Mouse (Mus musculus) midbrain, embryonic 13.5 days (tissue): ENCODE measurements at regions not wholly inside any gene's neighbourhood (a gene's known extent, or its start where the extent isn't known, plus 50 kb on each side); places are given as distances from the start of the nearest gene placed in this dataset.
"Not testable (repeated sequence)": the region's sequence is repeated elsewhere in the genome, so short reads cannot be mapped to it uniquely, and the experiment has no call there.

Experiments used
- ATAC-seq: fragments of 200-750 bp; cut with Nextera tagmentation; 2 replicates; pipeline ENCODE4 v1.8.0; 2017; ENCODE audit warnings: mild to moderate bottlenecking, moderate TSS enrichment, moderate library complexity
- H3K27ac ChIP-seq: fragments of 300-500 bp; sonication (generic); 2 replicates; pipeline ENCODE4 v1.5.1; 2015; ENCODE audit warnings: inconsistent platforms, mild to moderate bottlenecking, moderate library complexity
- H3K27me3 ChIP-seq: fragments of 300-500 bp; sonication (generic); 2 replicates; pipeline ENCODE4 v1.6.1; 2015; ENCODE audit warnings: mild to moderate bottlenecking, inconsistent platforms
- H3K36me3 ChIP-seq: fragments of 300-500 bp; sonication (generic); 2 replicates; pipeline ENCODE4 v1.6.1; 2015; ENCODE audit warnings: mild to moderate bottlenecking, inconsistent platforms
- H3K4me1 ChIP-seq: fragments of 300-500 bp; sonication (generic); replicated peaks from 2 replicates; pipeline ENCODE4 v1.6.1; 2015; ENCODE audit warnings: inconsistent platforms
- H3K4me2 ChIP-seq: fragments of 300-500 bp; sonication (generic); replicated peaks from 2 replicates; pipeline ENCODE4 v1.6.1; 2015; ENCODE audit warnings: moderate library complexity, mild to moderate bottlenecking, inconsistent platforms
- H3K4me3 ChIP-seq: fragments of 300-500 bp; sonication (generic); replicated peaks from 2 replicates; pipeline ENCODE4 v1.5.1; 2015; ENCODE audit warnings: mild to moderate bottlenecking, inconsistent platforms
- H3K9ac ChIP-seq: fragments of 300-500 bp; sonication (generic); replicated peaks from 2 replicates; pipeline ENCODE4 v1.6.1; 2015; ENCODE audit warnings: mild to moderate bottlenecking, inconsistent platforms
- H3K9me3 ChIP-seq: fragments of 300-500 bp; sonication (generic); 2 replicates; pipeline ENCODE4 v1.6.1; 2016; ENCODE audit warnings: mild to moderate bottlenecking, inconsistent platforms
- WGBS: fragments of 180-500 bp; shearing (Covaris S2); methylation state at CpG from one replicate; pipeline ENCODE4 v1.1.7; 2015; 5-methylcytosine and 5-hydroxymethylcytosine counted together

DNA sequence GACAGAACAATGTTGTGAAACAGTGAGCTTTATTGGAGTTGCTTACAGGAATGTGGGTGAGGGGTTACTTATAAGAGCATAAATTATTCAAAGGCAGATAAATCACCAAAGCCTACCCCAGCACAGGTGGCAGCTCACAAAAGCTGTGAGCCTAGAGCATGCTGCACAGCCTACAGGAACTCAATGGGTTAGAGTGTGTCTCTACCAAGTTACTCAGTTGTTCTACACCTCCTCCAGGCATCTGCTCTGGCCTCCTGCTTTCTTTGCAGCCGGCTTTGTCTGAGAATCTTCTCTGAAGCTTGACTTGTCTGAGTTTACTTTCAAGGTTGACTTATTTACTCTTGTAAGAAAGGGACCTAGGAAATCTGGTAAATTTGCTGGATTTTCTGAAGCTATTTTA, 336.5 kb downstream of the Fscb start:
- Histone ChIP-seq H3K9me3 (no peaks in the 10 kb centered on the region), H3K27ac (no peak overlapping the region), H3K36me3 (no peaks in the 10 kb centered on the region), H3K27me3 (no peaks in the 10 kb centered on the region), H3K4me1 (no peaks in the 10 kb centered on the region), H3K4me2 (no peak overlapping the region), H3K4me3 (no peak overlapping the region), H3K9ac (no peak overlapping the region)
- ATAC-seq, result no peak
- 78% methylated on average over 1 of the region's 1 CpGs for WGBS

DNA sequence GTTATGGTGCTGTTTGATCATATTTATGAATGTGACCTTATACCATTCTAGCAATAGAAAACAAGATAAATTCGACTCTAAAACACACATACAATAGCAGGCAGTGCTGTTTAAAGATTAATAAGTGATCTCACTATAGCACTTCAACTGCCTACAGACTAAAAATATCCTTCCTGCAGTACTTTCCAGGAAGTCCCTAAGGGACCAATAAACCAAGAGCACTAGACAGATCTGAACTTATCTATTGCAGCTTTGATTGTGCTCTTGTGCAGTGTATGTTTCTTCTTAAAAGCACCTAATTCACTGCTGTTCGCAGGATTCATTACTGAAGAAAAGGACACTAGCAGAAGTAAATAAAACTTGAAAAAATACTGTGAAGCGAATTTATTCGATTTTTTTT, 358.1 kb downstream of the Fscb start:
- Histone ChIP-seq H3K4me3 (no peak overlapping the region), H3K27me3 (no peaks in the 10 kb centered on the region), H3K9ac (no peak overlapping the region), H3K27ac (no peak overlapping the region), H3K4me1 (no peaks in the 10 kb centered on the region), H3K4me2 (no peak overlapping the region), H3K9me3 (no peaks in the 10 kb centered on the region), H3K36me3 (no peaks in the 10 kb centered on the region)
- WGBS, result 72% methylated on average over 4 of the region's 4 CpGs
- 0 out of 2 replicates have a peak, but pooled peaks have one; percentile 48 for ATAC-seq

DNA sequence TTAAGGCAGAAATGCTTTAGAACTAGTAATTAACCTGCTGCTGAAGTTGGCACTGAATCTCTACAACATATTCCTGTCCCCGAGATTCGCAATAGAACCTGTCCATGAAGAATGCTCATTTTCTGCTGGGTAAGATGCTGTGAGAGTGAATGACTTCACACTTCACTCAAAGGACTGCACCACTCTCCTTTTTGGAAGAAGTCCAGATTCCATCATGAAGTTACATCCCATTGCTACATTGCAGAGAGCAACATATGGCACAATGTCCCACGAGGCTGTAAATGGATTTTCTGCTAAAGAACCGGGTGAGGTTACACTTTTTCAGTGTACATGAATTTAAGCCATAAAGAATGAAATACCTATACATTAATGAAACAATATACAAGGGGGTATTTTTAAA, 360.0 kb downstream of the Fscb start:
- no peak for ATAC-seq
- Histone ChIP-seq H3K4me2 (no peak overlapping the region), H3K27ac (no peak overlapping the region), H3K27me3 (no peaks in the 10 kb centered on the region), H3K9ac (no peak overlapping the region), H3K4me3 (no peak overlapping the region), H3K36me3 (no peaks in the 10 kb centered on the region), H3K4me1 (no peaks in the 10 kb centered on the region), H3K9me3 (no peaks in the 10 kb centered on the region)
- WGBS, result 90% methylated on average over 4 of the region's 4 CpGs

DNA sequence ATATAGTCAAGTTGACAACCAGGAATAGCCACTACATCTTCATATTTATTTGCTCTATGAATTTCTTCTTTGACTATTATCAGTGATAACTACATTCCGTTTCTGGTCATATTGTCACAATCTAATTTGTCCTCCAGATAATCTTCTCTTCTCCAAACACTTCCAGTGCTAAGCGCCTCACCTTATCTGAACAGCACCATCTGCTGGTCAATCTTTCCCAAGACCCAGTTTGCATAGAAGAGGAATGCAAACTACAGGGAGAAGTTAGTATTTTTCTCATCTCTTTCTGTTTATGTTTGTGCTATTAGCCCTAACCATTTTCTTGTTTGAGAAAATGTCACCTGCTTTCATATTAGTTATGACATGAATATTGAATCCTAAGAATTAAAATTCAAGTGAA, 370.3 kb downstream of the Fscb start:
- H3K27me3 ChIP-seq, result no peaks in the 10 kb centered on the region
- no peaks in the 10 kb centered on the region for H3K9me3 ChIP-seq
- no peak overlapping the region for H3K27ac ChIP-seq
- WGBS, result 34% methylated on average over 2 of the region's 2 CpGs
- no peak overlapping the region for H3K4me3 ChIP-seq
- no peak overlapping the region for H3K4me2 ChIP-seq
- no peaks in the 10 kb centered on the region for H3K36me3 ChIP-seq
- ATAC-seq, result no peak
- no peaks in the 10 kb centered on the region for H3K4me1 ChIP-seq
- H3K9ac ChIP-seq, result no peak overlapping the region

DNA sequence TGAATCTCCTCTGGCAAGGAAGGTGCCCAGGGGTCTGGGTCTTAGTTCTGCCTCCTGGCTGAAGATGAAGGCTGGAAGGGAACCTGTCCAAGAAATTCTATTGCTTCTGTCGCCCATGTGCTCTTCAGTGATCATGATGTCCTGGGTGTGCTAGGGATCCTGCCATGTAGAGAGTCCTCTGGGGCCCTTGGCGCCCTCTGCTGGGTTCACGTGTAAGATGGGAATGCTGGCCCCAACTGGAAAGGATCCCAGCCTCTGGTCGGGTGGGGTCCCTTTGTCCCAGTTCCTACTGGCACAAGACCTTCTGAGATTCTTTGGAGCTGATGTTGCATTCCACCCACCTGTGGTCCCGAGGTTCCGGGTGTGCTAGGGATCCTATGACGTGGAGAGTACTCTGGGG, 397.7 kb downstream of the Fscb start:
- Histone ChIP-seq H3K4me1 (no peaks in the 10 kb centered on the region), H3K9ac (no peak overlapping the region), H3K27ac (no peak overlapping the region), H3K36me3 (no peaks in the 10 kb centered on the region), H3K4me2 (no peak overlapping the region), H3K27me3 (no peaks in the 10 kb centered on the region), H3K4me3 (no peak overlapping the region), H3K9me3 (no peaks in the 10 kb centered on the region)
- no peak for ATAC-seq
- 64% methylated on average over 7 of the region's 7 CpGs for WGBS

DNA sequence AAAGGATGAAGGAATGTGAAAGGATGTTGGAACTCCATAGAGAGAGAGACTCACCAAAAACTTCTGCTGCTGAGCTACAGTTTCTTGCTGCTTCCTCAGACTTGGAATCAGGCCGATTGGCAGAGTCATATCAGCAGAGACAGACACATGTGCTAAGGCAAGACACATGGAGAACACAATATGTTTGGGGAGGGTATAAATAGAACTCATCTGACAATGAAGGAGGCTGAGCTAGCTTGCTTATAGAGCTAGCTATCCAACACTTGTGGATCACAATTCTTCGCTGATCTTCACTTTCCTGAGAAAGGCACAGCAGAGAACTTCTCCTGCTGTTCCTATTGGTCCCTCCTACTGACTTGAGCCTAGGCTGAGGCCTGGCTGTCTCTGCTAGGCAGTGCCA, 429.0 kb downstream of the Fscb start:
- Histone ChIP-seq H3K4me2 (no peak overlapping the region), H3K4me1 (no peaks in the 10 kb centered on the region), H3K4me3 (no peak overlapping the region), H3K9ac (no peak overlapping the region), H3K36me3 (no peaks in the 10 kb centered on the region), H3K9me3 (no peaks in the 10 kb centered on the region), H3K27ac (no peak overlapping the region), H3K27me3 (no peaks in the 10 kb centered on the region)
- ATAC-seq, result no peak
- 91% methylated on average over 2 of the region's 2 CpGs for WGBS

DNA sequence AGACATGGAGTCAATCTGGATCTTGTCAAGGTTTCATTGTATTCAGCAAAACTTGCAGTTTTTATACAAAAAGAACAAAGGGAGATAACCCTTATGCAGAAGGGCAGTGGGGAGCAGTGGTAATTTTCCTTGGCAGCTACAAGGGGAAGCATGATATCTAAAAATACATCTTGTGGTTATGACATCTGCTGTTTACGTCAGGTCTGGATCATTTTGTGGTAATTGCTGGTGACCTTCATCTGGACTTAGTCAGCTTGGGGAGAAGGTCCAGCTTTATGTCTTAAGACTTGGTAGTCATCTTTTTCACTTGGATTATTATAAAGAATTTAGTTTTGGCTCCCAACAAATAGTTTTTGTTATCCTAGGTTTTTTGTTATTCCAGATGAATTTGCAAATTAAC, 465.9 kb downstream of the Fscb start:
- not testable (repeated sequence) for H3K9ac ChIP-seq, ATAC-seq, H3K4me2 ChIP-seq, H3K4me1 ChIP-seq, H3K27ac ChIP-seq, H3K36me3 ChIP-seq, H3K9me3 ChIP-seq, H3K4me3 ChIP-seq, H3K27me3 ChIP-seq
- WGBS, result 90% methylated on average over 1 of the region's 1 CpGs
